Mouse (Mus musculus): ENCODE measurements around the gene Eif2b4.

Eif2b4 gene

DNA sequence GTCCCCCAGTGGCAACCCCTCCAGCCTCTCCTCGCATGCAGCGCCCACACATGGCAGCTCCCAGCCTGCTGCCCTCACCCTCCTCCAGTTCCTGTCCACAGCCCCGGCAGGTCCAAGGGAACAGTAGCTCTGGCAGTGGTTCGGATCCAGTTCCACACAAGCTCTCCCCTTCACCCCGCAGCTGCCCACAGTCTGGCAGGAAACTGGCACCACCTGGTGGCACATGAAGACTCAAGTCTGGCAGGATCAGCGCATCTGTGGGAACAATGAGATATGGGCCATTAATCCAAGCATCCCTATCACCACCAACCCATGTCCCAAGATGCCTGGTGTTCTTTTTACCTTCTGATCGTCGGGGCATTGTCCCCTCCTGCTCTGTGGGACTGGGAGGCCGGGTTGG, 6.7 kb upstream of the Eif2b4 start:
- DNase-seq (ENCODE audit: low read depth, low spot score) = no peak

DNA sequence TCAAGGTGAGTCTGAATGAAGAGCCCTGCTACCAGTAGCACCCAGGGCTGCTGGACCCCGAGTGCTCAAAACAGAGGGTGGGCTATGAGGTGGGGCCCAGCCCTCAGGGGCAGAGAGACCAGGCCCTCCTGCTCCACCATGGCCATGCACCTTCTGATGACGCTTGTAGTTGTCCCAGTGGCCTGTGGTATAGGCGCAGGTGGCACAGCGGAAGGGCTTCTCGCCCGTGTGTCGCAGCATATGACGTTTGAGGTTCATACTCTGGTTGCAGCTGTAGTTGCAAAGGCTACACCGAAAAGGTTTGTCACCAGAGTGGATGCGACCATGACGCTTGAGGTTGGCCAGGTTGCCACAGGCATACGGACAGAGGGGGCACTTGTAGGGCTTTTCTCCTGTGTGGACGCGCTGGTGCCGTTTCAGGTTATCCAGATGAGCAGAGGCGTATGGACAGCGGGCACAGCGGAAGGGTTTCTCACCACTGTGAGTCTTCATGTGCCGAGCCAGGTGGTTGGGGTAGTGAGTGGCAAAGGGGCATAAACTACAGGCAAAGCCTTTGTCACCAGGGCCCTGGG, 6.2 kb upstream of the Eif2b4 start:
- DNase-seq (ENCODE audit: low read depth, low spot score) = no peak

DNA sequence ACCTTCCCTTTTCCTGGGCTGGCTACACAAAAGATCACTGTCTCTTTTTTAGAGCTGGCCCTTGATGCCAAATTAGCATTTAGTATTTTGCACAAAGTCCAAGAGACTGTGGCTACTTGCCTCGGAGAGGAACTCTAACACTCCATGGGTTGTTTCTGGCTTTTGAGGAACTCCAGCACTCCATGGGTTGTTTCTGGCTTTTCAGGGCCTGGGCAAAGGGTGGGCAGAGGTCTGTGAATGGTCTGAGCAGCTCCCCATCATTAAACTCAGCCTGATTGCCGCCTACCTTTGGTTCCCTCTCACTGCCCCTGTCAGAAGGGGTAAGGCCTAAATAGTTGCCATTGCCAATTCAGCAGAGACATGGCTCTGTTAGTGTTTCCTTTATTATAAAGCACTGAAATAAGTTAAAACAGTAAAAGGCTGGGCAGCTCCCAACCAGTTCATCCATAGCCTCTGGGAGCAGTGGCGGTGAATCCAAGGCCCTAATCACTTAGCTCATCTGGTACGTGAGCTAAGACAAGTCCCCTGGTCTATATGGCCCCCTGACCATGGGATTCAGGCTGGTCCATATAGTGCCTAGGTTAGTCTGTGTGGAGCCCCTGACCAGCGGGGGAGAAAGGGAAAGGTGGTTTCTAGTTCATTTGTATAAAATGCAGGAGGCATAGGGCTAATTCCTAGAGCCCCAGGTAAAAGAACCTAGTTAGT, 5.5 kb upstream of the Eif2b4 start:
- no peak for DNase-seq (ENCODE audit: low read depth, low spot score)

DNA sequence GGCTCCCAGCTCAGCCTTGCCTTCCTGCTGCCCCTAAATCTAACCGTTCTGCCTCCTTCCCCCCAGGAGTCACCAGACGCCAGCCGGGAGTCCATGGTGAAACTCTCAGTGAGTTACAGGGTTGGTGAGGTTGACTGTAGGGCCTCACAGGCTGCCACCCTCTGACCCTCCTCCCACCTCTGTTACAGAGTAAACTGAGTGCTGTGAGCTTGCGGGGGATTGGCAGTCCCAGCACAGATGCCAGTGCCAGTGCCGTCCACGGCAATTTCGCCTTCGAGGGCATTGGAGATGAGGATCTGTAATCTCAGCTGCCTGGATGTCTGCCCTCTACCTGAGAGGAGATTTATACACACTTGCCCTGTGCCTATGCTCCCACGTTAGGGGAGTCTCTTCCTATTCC, 4.9 kb upstream of the Eif2b4 start:
- DNase-seq (ENCODE audit: low read depth, low spot score) = no peak

DNA sequence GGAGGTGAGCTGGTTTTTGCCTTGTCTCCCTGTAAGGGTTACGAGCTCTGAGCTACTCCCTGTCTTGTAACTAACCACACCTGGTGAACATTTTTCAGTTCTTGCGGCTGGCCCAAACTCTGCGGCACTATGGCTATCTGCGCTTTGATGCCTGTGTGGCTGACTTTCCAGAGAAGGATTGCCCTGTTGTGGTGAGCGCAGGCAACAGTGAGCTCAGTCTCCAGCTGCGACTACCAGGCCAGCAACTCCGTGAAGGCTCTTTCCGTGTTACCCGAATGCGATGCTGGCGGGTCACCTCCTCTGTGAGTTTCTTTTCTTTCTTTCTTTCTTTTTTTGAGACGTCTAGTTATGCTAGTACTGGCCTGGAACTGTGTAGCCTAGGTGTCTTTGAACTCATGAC, 3.8 kb upstream of the Eif2b4 start:
- DNase-seq (ENCODE audit: low read depth, low spot score) = no peak

DNA sequence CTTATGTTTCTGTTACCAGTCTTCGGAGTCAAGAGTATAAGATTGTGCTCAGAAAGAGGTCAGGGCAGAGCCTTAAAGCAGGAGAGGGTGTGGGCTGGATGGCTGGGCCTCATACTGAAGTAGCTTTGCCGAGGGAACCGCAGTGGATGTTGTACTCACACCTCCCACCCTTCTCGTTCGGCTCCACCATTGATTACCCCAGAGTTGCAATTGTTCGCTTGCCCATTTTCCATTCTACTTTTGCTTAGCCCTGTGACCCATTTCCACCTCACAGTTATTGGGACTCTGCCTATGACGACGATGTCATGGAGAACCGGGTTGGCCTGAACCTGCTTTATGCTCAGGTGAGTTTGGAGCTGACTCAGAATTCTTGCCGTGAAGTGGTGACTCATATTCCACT, 3.0 kb upstream of the Eif2b4 start:
- no peak for DNase-seq (ENCODE audit: low read depth, low spot score)

DNA sequence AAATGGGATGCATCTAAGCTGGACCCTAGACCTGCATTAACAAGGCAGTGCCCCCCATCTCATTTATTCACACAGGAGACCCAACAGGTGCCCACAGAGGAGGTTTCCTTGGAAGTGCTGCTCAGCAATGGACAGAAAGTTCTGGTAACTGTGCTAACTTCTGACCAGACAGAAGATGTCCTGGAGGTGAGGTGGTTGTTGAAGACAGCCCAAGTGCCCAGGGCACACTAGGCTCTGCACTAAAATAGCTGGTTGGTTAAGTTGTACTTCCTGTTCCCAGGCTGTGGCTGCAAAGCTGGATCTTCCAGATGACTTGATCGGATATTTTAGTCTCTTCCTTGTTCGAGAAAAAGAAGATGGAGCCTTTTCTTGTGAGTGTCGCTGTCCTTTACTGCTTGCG, 2.4 kb upstream of the Eif2b4 start:
- no peak for DNase-seq (ENCODE audit: low read depth, low spot score)

DNA sequence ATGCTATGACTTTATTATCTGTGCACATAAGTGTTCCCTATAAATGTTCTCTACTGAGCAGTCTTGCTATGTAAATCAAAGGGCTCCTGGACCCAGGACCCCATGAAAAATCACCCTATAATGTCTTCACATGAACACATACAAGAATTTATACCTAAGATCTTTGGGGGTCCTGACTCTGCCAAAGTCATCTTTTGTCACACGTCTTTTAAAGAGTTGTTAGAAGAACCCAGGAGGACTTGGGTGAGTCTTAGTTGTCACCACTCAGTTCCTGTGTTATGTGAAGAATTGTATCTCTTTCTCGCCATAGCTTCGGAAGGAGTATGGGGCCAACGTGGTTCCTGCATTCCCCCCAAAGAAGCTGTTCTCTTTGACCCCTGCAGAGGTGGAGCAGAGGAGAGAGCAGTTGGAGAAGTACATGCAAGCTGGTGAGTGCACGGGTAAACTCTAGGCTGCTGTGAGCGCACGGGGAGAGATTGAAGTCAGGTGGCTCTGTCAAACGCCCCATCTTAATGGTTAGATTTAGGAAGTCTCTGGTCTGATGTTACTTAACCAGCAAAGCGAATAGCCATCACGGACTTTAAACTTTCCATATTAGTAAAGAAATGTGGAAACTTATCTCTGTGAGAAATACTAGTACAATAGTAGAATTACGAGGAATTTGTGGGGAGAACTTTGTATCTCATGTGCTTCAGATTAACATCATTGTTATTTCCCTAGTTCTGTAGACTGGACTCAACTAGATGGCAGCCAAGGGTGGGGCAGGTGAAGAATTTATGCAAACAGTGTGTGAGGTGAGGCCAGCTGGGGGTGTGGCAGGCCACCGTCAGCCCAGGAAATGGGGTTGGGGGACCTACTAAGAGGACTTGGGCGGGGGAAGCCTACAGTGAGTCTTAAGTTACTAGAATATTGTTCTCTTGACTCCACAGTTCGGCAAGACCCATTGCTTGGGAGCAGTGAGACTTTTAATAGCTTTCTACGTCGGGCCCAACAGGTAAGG, 1.6 kb upstream of the Eif2b4 start:
- DNase-seq (ENCODE audit: low read depth, low spot score) = no peak

DNA sequence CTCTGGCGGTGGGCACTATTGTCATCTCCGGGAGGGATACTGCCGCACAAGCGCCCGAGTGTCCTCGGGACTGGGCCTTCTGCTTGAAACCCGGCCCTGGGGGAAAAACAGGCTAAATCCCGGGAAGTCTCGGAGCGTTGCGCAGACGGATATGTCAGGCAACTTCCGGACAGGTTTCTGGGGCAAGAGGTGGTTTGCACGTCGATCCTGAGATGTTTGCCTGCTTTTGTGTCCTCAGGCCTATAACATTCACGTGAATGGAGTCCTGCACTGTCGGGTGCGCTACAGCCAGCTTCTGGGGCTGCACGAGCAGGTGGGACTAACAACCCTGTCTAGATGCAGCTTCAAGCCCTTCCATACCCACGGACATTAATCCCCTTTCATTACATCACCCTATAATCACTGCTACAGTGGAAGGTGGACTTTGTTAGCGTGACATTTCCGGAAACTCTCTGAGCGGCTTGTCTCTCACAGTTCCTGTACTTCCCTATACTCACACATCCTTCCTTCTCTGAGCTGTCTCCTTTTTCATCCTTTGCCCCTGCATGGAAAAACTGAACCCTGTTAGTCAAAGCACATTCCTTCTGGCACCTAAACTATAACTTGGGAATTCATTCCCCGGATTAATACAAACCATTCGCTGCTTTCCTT, 526 bp upstream of the Eif2b4 start:
- DNase-seq (ENCODE audit: low read depth, low spot score) = no peak

DNA sequence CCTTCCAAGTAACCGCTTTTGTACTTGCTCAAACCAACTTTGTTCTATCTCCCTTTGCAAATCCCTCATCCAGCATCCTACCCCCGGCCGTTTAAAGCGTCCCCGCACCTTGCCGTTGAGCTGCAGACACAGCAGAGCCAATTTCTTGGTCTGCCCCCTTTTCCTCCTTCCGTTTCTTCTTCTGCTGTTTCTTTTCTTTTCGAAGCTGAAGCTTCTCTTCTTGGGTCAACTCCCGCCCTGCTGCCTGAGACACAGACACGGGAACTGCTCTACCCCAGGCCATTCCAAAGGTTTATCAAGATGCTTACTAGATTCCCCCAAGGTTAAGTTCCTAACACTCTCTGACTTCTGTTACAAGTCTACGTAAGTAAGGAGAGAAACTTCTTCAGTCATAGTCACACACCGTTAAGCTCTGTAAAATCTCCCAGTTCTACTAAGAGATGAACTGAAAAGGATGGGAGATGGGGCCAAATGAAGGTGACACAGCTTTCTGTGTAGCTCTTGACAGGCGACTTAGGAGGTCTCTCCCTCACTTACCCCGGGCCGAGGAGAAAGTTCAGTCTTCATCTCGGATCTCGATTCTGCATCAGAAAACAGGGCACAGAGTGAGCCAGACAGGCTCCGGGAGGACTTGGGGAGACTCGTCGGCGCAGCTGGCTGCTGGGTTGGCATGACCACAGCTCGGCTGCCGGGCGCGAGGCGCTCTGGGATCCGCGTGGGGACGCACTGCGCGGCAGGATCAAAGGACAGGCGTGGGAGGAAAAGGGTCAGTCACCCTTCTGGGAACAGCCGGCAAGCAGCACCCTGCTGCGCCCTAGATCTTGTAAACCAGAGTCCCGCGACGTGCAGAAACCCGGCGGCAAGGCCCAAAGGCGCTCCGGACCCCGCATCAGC, 938 bp downstream of the Eif2b4 start:
- no peak for DNase-seq (ENCODE audit: low read depth, low spot score)

DNA sequence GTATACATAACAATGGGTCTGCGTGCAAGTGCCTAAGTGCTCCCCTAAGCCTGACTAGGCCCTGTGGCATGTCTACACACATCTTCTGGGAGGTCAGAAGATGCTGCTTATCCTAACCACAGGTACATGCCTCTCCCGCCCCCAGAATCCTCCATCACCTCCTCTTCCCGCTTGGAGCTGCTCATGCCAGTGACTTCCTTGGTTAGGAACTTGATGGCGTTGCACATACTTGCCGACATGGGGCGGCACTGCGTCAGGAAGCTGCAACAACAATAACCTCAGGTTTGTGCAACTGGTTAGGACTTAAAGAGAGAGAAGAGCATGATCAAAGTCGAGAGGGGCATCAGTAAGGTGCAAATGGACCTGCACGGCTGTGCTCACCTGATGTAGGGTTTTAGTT, 3.0 kb downstream of the Eif2b4 start:
- DNase-seq (ENCODE audit: low read depth, low spot score) = no peak

DNA sequence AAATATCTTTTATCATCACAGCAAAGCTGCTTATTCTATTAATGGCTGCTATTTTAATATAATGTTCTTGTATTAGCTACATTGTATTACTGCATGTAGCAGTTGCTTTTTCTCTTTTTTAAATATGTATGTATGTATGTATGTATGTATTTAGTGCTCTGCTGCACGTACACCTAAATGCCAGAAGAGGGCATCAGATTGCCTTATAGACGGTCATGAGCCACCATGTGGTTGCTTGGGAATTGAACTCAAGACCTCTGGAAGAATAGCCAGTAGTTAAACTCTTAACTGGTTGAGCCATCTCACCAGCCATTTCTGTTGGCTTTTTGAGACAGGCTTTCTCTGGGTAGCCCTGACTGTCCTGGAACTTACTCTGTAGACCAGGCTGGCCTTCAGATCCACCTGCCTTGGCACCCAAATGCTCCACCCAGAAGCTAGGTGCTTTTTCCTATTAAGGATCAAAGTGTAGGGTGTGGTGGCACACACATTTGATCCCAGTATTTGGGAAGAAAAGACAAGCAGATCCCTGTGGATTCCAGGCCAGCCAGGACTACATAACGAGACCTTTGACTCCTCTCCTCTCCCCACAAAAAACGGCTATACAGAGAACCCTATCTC, 4.9 kb downstream of the Eif2b4 start:
- peak; percentile 65 for DNase-seq (ENCODE audit: low read depth, low spot score)

DNA sequence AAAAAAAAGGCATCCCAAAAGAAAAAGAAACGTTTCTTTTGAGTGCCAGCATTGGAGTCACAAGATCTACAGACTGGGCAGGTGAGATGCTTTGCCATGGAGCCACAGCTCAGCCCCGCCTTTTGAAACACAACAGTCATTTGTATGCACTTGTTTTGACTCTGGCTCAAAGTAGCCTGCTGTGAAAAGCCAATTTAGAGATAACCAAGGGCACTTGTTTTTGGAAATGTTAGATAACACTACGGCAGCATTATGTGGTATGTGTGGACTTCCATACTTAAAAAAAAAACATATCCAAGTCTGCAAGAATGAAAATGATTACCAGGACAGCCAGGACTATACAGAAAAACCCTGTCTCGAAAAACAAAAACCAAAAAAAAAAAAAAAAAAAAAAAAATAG, 9.6 kb downstream of the Eif2b4 start:
- DNase-seq (ENCODE audit: low read depth, low spot score) = no peak

DNA sequence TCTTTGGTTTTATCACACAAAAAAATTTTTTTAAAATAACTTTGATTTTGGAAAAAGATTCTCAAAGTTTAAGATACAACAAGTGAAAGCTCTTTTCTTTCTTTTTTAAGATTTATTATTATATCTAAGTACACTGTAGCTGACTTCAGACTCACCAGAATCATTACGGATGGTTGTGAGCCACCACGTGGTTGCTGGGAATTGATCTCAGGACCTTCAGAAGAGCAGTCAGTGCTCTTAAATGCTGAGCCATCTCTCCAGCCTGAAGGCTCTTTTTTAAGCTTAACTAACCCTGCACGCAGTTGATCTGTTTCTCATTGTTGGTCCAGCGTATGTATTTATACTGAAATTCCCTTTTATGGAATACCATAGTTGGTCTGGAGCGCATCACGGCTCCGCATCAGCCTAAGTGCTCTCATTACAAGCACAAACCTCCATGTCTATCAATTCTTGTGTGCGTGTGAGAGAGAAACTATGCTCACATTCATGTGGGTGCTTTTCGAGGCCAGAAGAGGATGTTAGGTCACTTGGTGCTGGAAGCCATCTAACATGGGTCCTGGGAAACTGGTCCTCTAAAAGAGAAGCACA, 12.0 kb downstream of the Eif2b4 start:
- no peak for DNase-seq (ENCODE audit: low read depth, low spot score)

DNA sequence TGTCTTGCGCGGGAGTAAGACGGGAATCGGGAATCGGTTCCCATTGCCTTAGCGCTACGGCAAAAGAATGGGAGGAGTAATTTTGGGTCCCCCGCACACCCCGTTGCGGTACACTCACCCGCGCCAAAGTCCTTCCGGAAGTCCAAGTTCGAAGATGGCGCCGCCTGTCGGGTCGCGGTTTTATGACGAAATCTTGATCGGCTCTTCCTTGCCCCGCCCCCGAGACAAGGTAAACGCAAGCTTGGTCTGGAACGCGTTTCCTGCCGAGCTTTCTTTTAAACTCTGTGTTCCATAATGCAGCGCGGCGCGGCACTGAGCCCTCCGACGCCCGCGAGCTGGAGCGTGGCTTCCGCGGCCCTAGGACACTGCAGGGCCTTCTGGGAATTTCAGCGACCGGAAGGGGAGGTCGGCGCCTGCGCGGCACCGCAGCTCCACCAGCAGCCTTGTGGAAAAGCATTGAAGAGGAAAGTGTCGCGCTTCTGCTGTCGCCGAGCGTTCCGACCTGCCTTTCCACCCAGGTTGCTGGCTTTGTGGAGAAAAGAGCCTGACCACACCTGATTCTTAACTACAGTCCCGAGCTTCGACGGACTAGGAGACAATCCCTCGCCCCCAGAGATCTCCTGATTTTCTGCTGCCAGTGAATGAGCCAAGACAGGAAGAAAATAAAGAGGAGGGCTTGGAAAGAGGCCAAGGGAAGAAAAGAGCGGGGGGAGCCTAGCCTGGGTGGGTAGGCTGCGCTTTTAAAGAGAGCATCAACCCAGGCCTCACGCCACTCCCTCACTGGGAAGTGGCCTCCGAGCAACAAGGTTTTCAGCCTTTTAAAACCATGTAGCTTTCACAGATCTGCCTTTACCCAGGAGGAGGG, 13.2 kb downstream of the Eif2b4 start, which contains the start of the genes Gm29609 and Gtf3c2:
Gene Gm29609 (minus strand): TSS at position 146 of the 865 bp plus-strand sequence.
Gene Gtf3c2 (minus strand): TSS at position 379 of the 865 bp plus-strand sequence.
- DNase-seq (ENCODE audit: low read depth, low spot score) = peak; percentile 99

DNA sequence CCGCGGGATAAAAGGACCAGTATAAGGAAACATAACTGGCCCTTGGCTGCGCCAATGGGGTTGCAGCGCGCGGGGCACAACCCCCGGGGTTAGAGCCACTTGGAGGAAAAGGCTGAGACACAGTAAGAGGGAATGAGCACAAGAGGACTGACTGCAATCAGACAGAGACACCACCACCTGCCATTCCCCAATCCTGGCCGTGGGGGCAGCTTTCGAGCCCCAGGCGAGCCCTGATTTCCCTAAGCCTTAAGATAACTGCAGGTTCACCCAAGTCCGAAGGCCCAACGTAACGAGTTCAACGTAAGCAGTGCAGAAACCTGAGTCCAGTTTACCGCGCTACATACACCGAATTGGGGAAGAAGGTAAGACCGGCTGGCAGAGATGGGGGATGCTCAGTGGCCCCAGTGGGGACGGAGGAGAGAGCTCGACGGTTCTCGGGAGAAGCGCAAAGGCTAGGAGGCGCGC, 13.9 kb downstream of the Eif2b4 start:
- peak; percentile 57 for DNase-seq (ENCODE audit: low read depth, low spot score)

DNA sequence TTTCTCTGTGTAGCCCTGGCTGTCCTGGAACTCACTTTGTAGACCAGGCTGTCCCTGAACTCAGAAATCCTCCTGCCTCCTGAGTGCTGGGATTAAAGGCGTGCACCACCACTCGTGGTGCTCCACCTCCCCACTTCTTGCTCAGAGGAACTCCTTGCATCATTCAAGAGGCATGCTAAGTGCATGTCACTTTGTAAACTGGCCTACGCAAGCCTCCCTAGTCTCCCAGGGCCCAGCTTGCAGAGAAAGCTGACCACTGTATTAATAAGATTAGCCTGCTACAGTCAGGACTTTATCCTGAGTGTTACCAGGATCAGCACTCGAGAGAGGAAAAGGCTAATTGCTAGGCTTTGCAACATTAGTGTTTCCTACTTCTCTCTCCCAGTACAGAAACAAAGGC, 24.6 kb downstream of the Eif2b4 start:
- DNase-seq (ENCODE audit: low read depth, low spot score) = no peak

DNA sequence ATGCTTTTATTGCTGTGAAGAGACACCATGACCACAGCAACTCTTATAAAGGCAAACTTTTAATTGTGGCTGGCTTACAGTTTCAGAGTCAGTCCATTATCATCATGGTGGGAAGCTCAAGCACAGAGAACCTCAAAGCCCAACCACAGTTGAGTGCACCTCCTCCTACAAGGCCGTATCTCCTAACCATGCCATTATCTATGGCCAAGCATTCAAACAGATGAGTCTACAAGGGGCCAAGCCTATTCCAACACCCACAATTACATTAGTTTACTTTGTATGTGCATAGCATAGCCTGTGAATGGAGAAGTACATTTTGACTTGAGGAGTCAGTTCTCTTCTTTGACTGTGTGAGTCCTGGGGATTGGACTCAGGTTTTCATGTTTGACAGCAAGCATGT, 28.4 kb downstream of the Eif2b4 start:
- no peak for DNase-seq (ENCODE audit: low read depth, low spot score)

DNA sequence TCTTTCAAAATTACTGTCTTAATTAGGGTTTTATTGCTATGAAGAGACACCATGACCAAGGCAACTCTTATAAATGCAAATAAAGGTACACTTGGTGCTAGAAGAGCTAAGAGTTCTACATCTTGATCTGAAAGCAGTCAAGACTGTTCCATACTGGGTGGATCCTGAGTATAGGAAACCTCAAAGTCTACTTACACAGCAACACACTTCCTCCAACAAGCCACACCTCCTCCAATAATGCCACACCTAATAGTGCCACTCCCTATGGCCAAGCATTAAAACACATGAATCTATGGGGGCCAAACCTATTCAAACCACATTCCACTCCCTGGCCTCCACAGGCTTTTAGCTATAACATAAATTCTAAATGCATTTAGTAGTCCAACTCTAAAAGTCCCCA, 30.8 kb downstream of the Eif2b4 start:
- DNase-seq (ENCODE audit: low read depth, low spot score) = no peak
